Mouse (Mus musculus) ES-E14 (cell line): ENCODE data around the gene 4930578G10Rik.

Experiments
- CHD2 ChIP-seq: IDR thresholded peaks from 2 replicates; pipeline ENCODE4 v1.6.1; 2014; ENCODE audit warnings: mild to moderate bottlenecking, low read depth, low read length, inconsistent platforms
- HCFC1 ChIP-seq: IDR thresholded peaks from 2 replicates; pipeline ENCODE4 v1.6.1; 2012; ENCODE audit warnings: low read length, inconsistent platforms, borderline replicate concordance; ENCODE audit not compliant: insufficient read depth
- MAFK ChIP-seq: IDR thresholded peaks from 2 replicates; pipeline ENCODE4 v1.6.1; 2014; ENCODE audit warnings: mild to moderate bottlenecking, low read depth, low read length, inconsistent platforms; ENCODE audit not compliant: insufficient read depth
- ZC3H11A ChIP-seq: IDR thresholded peaks from 2 replicates; pipeline ENCODE4 v1.6.1; 2012; ENCODE audit warnings: low read depth, mild to moderate bottlenecking, inconsistent platforms, low read length, borderline replicate concordance
- ZNF384 ChIP-seq: IDR thresholded peaks from 2 replicates; pipeline ENCODE4 v1.6.1; 2012; ENCODE audit warnings: low read depth, low read length, inconsistent platforms

DNA sequence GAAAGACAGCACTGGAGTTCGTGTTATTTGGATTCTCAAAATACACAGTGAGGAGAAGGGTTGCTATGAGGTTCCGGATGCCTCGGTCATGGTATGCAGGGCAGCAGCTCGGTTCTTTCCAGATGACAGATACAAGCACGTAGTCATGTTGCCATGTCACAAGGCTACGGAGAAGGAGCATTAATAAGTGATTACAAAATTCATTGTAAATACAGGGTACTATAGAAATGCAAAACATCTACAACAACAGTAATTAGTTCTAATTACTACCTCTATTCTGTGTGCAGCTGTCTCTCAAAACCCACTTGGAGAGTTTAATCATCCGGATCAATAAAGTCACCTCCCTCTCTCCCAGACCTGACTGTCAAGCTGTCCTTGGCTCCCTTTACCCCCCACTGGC, 159.8 kb downstream of the 4930578G10Rik start:
- TF ChIP-seq CHD2 (no peak), HCFC1 (no peak), MAFK (no peak), ZC3H11A (no peak), ZNF384 (no peak)
